Mouse (Mus musculus) erythroblast, embryonic 14.5 days (primary cell): ENCODE results near the gene 4931429L15Rik.

Source experiments
- GATA1 ChIP-seq: IDR thresholded peaks from 2 replicates; pipeline ENCODE4 v1.6.1; 2012; ENCODE audit warnings: low read length, inconsistent platforms, mixed read lengths
- TAL1 ChIP-seq: IDR thresholded peaks from 3 replicates; pipeline ENCODE4 v1.6.1; 2012; ENCODE audit warnings: low read length, inconsistent platforms, mixed read lengths

GRCm38 (mm10) chr9:46326694-46327405 is 7.1 kb upstream of the 4931429L15Rik start:
- TF ChIP-seq GATA1: no peak
- no peak for TF ChIP-seq TAL1
